Mouse (Mus musculus) lung, postnatal 25 days (tissue): ENCODE data around the gene Racgap1.
A peak's percentile ranks its signal among the peaks of the same experiment; 100 is the strongest.

ENCODE experiments used
- DNase-seq: peaks from one replicate; pipeline ENCODE4 v3.0.0; 2022; ENCODE audit warnings: low spot score

Racgap1 gene

GRCm38 (mm10) chr15:99664600-99665451, 13.4 kb upstream of the Racgap1 start:
- DNase-seq: peak; percentile 66

GRCm38 (mm10) chr15:99663964-99664599, 12.6 kb upstream of the Racgap1 start:
- no peak for DNase-seq

GRCm38 (mm10) chr15:99662371-99662770, 10.9 kb upstream of the Racgap1 start:
- DNase-seq: no peak

GRCm38 (mm10) chr15:99661121-99661830, 9.8 kb upstream of the Racgap1 start:
- DNase-seq: no peak

GRCm38 (mm10) chr15:99658437-99658836, 7.0 kb upstream of the Racgap1 start:
- no peak for DNase-seq

- DNase-seq: no peak
Observed at GRCm38 (mm10) chr15:99655956-99656355, 4.5 kb upstream of the Racgap1 start.

- DNase-seq: no peak
Observed at GRCm38 (mm10) chr15:99653876-99654275, 2.4 kb upstream of the Racgap1 start.

GRCm38 (mm10) chr15:99653291-99653690, 1.8 kb upstream of the Racgap1 start:
- no peak for DNase-seq

GRCm38 (mm10) chr15:99651984-99652872, 772 bp upstream of the Racgap1 start:
- DNase-seq: no peak

- DNase-seq: no peak
Observed at GRCm38 (mm10) chr15:99650304-99650703, 1.2 kb downstream of the Racgap1 start.

GRCm38 (mm10) chr15:99649067-99649761, 2.2 kb downstream of the Racgap1 start:
- DNase-seq: no peak

GRCm38 (mm10) chr15:99648326-99648725, 3.1 kb downstream of the Racgap1 start:
- no peak for DNase-seq

GRCm38 (mm10) chr15:99644776-99645175, 6.7 kb downstream of the Racgap1 start:
- no peak for DNase-seq

GRCm38 (mm10) chr15:99643832-99644231, 7.6 kb downstream of the Racgap1 start:
- no peak for DNase-seq

- no peak for DNase-seq
Observed at GRCm38 (mm10) chr15:99642622-99643021, 8.8 kb downstream of the Racgap1 start.

- DNase-seq: no peak
Observed at GRCm38 (mm10) chr15:99638124-99638485, 13.4 kb downstream of the Racgap1 start.

- DNase-seq: no peak
Observed at GRCm38 (mm10) chr15:99637405-99638123, 13.9 kb downstream of the Racgap1 start.

- no peak for DNase-seq
Observed at GRCm38 (mm10) chr15:99634702-99635101, 16.8 kb downstream of the Racgap1 start.

GRCm38 (mm10) chr15:99631618-99632017, 19.8 kb downstream of the Racgap1 start:
- no peak for DNase-seq

GRCm38 (mm10) chr15:99622063-99622462, 29.4 kb downstream of the Racgap1 start:
- no peak for DNase-seq

GRCm38 (mm10) chr15:99619821-99620220, 31.6 kb downstream of the Racgap1 start:
- no peak for DNase-seq
